Mouse (Mus musculus) mouse trophoblast stem cell (cell line): ENCODE results near the gene Adamts9.

ENCODE experiments used
- in situ Hi-C, 2 experiments: fragments of 300-500 bp; cut with MseI, MboI; formaldehyde crosslinking; loops; 2 replicates in 1 of 2; 3 replicates in 1 of 2; pipeline ENCODE4 v1.15.1; 2025

Gene Adamts9

GRCm38 (mm10) chr6:92943057-92943781 is at the start of gene Adamts9:
Gene Adamts9 (minus strand): TSS chr6:92943492.
- in situ Hi-C loops, result no loop called here

GRCm38 (mm10) chr6:92991616-92992015 is 48.3 kb upstream of the Adamts9 start:
- in situ Hi-C loops, result no loop called here

GRCm38 (mm10) chr6:92988620-92988998 is 45.3 kb upstream of the Adamts9 start:
- in situ Hi-C loops, result no loop called here

GRCm38 (mm10) chr6:92987846-92988619 is 44.7 kb upstream of the Adamts9 start:
- in situ Hi-C loops, result no loop called here

GRCm38 (mm10) chr6:92987366-92987765 is 44.1 kb upstream of the Adamts9 start:
- in situ Hi-C loops, result no loop called here

- in situ Hi-C loops, result no loop called here
Observed at GRCm38 (mm10) chr6:92983421-92983820, 40.1 kb upstream of the Adamts9 start.

GRCm38 (mm10) chr6:92981451-92982186 is 38.3 kb upstream of the Adamts9 start:
- in situ Hi-C loops, result no loop called here

GRCm38 (mm10) chr6:92973340-92973739 is 30.0 kb upstream of the Adamts9 start:
- in situ Hi-C loops, result no loop called here

- in situ Hi-C loops, result no loop called here
Observed at GRCm38 (mm10) chr6:92968718-92969117, 25.4 kb upstream of the Adamts9 start.

GRCm38 (mm10) chr6:92968216-92968615 is 24.9 kb upstream of the Adamts9 start:
- in situ Hi-C loops, result no loop called here

- in situ Hi-C loops, result no loop called here
Observed at GRCm38 (mm10) chr6:92962966-92963365, 19.7 kb upstream of the Adamts9 start.

- in situ Hi-C loops, result no loop called here
Observed at GRCm38 (mm10) chr6:92960997-92961396, 17.7 kb upstream of the Adamts9 start.

GRCm38 (mm10) chr6:92959416-92959815 is 16.1 kb upstream of the Adamts9 start:
- in situ Hi-C loops, result no loop called here

- in situ Hi-C loops, result no loop called here
Observed at GRCm38 (mm10) chr6:92947337-92948042, 4.2 kb upstream of the Adamts9 start.

- in situ Hi-C loops, result no loop called here
Observed at GRCm38 (mm10) chr6:92944711-92945110, 1.4 kb upstream of the Adamts9 start.

GRCm38 (mm10) chr6:92944048-92944685 is 875 bp upstream of the Adamts9 start:
- in situ Hi-C loops, result no loop called here

- in situ Hi-C loops, result no loop called here
Observed at GRCm38 (mm10) chr6:92941756-92942420, 1.4 kb downstream of the Adamts9 start.

GRCm38 (mm10) chr6:92941281-92941731 is 2.0 kb downstream of the Adamts9 start:
- in situ Hi-C loops, result no loop called here

- in situ Hi-C loops, result no loop called here
Observed at GRCm38 (mm10) chr6:92940191-92941131, 2.8 kb downstream of the Adamts9 start.
